Mouse (Mus musculus): Measurements from ENCODE around the gene Wdr45. TPM values are rescaled to one million over a fixed set of nuclear protein-coding genes. Genes with fewer than 3 reads are reported as not detected.
"Not testable (repeated sequence)": the region's sequence is repeated elsewhere in the genome, so short reads cannot be mapped to it uniquely, and the experiment has no call there.

Gene Wdr45
- total RNA-seq, 2 experiments from 2014 or later, result 51.1 to 55.2 TPM

DNA sequence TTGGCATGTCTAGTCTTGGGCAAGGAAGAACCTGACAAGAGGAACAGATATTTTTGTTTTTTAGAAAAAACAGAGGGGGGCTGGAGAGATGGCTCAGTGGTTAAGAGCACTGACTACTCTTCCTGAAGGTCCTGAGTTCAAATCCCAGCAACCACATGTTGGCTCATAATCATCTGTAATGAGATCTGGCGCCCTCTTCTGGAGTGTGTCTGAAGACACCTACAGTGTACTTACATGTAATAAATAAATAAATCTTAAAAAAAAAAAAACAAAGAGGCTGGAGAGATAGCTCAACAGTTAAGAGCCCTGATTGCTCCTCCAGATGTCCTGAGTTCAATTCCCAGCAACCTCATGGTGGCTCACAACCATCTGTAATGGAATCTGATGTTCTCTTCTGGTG lies 1.9 kb downstream of the Wdr45 start:
- DNase-seq (ENCODE audit: extremely low spot score in 1 of 2, low spot score in 1 of 2), result not testable (repeated sequence)

DNA sequence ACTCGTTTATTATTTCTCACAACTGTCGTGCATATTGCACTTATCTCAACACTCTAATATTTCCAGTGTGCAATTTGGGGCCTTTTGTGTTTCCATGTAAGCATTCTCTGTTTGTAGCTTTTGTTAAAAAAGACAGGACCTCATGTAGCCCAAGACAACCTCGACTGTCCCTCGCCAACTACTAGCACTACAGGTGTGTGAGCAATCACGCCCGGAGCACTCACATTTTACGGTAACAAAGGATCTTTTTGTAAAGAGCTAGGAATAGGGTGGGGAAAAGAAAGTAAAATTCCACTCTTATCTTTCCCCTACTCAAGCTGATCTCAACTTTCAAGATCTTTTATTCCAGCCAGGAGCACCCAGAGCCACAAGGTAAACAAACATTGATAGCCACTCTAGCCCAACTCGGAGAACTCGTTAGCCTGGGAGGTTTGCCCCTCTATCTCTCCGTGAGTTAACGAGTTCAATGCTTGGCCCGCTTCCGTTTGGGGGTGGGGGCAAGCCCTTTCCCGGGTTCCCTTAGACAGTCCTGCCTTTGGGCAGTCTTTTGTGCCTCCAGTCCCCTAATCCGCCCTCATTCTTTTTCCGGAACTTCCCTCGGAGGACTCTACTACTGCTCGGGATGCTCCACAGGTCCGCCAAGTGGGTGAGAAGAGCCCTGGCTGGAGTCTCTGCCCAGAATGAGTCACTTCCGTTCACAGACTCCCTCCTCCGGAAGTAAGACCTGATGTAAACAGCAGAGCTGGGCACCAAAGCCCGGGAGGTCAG lies 7.6 kb downstream of the Wdr45 start, which contains the start of gene Gm45208:
Gene Gm45208 (plus strand): TSS at position 732 of the 768 bp plus-strand sequence.
- DNase-seq (ENCODE audit: extremely low spot score in 1 of 2, low spot score in 1 of 2), result peak; percentile 33 to 47

- no peak for DNase-seq (ENCODE audit: extremely low spot score in 1 of 2, low spot score in 1 of 2)
Observed at GRCm38 (mm10) chrX:7722282-7722611, 8.1 kb downstream of the Wdr45 start.

DNA sequence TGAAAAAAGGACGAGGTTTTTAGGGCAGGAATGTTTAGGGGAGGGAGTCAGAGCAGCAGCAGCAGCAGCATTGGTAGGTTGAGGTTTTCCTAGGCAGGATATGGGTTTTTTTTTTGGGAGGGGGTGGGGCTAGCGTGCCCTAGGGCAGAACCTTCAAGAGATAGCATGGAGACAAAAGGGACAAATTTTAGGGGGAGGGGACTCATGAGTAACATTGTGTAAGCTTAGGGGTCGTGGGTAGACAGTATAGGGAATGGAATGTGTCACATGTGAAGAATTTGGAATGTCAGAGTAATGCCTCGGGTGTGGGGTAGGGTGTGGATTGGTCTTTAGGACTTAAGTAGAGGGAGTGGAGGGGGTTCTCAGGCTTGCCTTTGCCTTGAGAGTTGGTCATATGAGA lies 8.6 kb downstream of the Wdr45 start:
- no peak for DNase-seq (ENCODE audit: extremely low spot score in 1 of 2, low spot score in 1 of 2)

DNA sequence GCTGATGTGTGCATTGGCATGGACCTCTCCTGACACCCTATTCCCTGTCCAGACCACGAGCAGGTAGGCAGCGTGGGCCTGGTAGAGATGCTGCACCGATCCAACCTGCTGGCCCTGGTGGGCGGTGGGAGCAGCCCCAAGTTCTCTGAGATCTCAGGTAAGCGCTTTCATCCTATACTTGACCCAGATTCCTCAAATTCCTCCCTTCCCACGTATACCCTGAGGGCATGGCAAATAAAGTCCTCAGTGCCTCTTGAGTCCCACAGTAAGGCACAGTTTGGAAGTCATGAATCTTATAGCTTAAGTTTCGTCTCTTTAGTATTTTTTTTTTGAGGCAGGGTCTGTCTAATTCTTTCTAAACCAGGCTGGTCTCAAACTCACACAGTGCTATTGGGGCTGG lies 10.0 kb downstream of the Wdr45 start:
- no peak for DNase-seq (ENCODE audit: extremely low spot score in 1 of 2, low spot score in 1 of 2)

- no peak for DNase-seq (ENCODE audit: extremely low spot score in 1 of 2, low spot score in 1 of 2)
Observed at GRCm38 (mm10) chrX:7725841-7726240, 11.7 kb downstream of the Wdr45 start.

DNA sequence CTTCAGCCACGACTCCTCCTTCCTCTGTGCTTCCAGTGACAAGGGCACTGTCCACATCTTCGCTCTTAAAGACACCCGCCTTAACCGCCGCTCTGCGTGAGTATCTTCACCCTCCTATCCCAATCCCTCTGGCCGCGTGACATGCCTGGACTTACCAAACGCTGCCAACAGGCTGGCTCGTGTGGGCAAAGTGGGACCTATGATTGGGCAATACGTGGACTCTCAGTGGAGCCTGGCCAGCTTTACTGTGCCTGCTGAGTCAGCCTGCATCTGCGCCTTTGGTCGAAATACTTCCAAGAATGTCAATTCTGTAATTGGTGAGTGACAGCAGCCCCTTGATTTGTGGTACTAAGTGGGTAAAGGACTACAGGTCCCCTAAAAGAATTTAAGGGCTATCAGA lies 13.0 kb downstream of the Wdr45 start:
- no peak for DNase-seq (ENCODE audit: extremely low spot score in 1 of 2, low spot score in 1 of 2)

DNA sequence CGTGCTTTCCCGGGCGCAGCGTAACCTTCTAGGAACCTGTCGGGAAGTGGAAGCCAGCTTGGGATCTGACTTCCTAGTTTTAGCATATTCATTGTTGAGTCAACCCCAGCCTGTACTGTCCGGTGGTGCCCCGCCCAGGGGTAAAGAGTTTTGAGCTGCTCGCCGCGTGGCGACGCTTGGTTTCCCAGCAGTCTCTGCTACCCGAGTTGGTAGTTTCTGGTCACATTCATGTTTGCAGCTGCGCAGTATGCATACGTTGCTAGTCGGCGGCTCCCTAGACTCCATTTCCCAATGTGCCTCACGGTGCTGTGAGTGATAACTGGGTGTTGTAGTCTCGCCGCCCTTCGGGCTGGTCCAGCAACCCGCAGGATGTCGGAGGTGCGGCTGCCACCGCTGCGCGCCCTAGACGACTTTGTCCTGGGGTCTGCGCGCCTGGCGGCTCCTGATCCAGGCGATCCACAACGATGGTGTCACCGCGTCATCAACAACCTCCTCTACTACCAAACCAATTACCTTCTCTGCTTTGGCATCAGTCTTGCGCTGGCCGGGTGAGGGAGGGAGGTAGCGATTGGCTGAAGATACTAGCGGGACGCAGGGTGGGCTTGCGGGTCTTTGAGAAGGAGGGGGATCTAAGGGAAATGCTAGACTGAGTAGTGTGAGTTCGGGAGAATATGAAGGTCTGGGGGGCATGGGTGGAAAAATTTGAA lies 14.2 kb downstream of the Wdr45 start, which contains the start of gene Praf2:
Gene Praf2 (plus strand): TSS at position 225 of the 707 bp plus-strand sequence.
- DNase-seq (ENCODE audit: extremely low spot score in 1 of 2, low spot score in 1 of 2), result peak; percentile 50 to 64

DNA sequence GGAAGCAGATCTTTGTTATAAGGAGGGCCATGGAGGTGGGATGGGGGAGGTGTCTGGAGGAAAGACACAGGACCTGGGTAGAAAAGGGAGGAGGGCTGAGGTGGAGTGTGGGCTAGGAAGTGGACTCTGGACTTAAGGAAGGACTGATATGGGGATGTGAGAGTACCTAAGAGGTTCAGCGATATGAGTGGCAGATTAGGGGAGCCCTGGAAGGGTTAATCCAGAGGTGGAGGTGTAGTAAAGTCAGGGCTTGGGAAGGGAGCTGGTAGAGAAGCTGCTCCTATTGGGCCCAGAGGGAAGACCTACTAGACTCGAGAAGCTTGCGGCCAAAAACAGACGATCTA lies 14.8 kb downstream of the Wdr45 start:
- no peak for DNase-seq (ENCODE audit: extremely low spot score in 1 of 2, low spot score in 1 of 2)

DNA sequence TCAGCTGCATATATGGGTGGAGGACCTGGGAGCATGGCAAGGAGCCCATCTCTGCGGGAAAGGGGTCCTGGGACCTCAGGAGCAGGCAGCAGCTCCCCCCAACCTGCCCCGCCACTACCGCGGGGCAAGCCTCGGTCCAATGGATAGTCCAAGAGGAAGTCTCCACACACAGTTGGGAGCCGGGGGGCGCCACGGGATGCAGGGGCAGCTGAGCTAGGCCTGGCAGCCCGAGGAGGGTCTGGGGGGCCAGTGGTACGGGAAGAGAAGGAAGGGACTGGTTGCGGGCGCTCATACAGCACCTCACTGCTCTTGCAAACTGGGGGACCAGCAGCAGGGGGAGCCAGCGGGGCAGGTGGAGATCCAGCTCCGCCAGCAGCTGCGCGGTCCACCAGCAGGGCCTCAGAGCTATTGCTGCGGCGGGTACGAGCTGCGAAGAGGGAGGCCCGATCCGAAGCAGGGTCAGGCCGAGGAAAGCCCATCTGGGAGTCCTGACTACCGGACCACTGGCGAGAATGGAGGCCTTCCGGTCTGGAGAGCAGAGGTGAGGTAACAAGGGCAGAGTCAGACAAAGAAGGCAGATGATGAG lies 19.5 kb downstream of the Wdr45 start:
- peak; percentile 42 to 72 for DNase-seq (ENCODE audit: extremely low spot score in 1 of 2, low spot score in 1 of 2)

DNA sequence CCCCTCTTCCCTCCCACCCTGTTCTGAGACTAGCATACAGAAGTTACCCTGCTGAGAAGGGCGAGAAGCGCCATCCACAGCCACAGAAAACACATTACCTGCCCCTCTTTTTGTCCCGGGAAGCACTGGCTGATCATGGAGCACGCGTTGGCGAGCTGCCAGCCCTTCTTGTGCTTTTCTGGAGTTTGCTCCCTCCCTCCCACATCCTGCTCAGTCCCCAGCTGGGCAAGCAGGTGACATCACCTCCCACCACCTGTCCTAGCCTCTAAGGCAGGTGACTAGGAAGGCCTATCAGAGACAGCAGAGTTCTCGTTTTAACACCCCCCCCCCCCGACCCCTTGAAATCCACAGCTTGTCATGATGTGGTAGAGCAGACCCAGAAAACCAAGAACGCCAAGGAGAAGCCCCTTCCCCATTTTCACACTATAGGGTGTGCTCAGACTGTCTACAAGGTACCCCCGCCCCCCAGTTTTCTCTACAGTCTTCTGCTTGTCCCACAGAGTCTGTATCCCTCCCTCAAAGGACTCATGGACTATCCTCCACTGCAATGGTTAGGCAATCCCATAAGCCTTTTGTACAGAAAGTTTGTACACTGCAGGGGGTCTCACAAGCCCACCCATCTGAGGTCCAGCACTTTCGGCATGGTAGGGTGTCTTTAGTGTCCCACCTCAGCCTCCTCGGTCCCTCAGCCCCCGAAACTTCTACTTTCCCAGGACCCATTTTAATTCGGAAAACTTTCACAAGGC lies 25.4 kb downstream of the Wdr45 start:
- no peak for DNase-seq (ENCODE audit: extremely low spot score in 1 of 2, low spot score in 1 of 2)

DNA sequence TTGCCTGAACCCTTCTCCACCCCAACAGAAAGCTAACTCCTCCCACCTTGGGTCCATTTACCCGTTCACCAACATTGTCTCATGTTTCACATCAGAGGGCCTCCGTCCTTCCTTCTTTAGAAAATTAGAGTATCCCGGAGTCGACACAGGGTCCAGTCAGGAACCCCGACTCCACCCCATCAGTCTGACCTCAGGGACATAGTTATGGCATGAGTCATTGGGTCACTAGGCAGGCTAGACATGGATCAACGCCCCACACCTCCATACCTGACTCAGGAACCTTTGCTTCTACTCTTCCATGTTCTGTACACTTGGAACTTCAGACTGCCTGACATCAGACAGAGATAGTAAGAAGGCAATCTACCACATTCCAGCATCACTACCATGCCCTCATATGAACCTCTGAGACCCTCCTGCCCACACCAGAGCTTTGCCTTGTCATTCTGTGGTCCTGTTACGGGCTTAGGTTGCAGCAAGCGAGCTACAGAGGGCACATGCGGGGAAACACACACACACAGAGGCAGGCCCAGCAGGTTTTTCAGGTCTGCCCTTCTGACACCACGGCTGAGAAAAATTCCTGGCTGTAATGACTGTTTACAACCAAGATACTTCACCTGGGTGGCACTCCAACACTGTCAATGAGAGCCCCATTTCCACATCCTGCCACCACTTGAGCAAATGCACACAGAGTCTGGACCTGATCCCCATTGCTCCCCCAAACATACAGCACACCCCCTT lies 26.1 kb downstream of the Wdr45 start:
- no peak for DNase-seq (ENCODE audit: extremely low spot score in 1 of 2, low spot score in 1 of 2)

GRCm38 (mm10) chrX:7741103-7741502 lies 27.0 kb downstream of the Wdr45 start:
- no peak for DNase-seq (ENCODE audit: extremely low spot score in 1 of 2, low spot score in 1 of 2)

DNA sequence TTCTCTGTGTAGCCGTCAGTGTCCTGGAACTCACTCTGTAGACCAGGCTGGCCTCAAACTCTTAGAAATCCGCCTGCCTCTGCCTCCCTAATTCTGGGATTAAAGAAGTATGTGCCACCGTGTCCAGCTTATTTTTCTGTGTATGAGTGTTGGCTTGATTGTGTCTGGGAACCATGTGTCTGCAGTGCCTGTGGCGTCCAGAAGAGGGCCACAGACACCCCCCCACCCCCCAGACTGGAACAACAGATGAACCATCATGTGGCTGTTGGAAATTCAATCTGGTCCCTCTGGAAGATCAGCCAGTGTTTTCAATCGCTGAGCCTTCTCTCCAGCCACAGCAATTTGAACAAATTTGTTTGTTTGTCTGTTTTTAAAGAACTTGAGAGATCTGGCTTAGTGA lies 29.3 kb downstream of the Wdr45 start:
- no peak for DNase-seq (ENCODE audit: extremely low spot score in 1 of 2, low spot score in 1 of 2)

DNA sequence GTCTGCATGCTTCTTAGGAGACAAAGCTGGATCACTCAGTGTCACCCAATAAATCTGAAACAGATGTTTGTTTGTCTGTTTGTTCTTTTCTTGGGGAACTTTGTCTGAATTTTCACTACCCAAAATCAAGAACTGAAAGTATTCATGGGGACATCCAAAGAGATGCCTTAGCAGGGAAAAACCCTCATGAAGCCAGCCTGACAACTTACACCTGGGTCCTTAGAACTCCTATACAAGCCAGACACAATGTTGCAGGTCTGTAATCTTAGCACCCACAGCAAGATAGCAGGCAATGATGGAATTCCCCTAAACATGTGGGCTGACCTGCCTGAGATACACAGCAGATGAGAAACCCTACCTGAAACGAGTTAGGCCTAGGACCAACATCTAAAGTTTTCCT lies 30.8 kb downstream of the Wdr45 start:
- no peak for DNase-seq (ENCODE audit: extremely low spot score in 1 of 2, low spot score in 1 of 2)

GRCm38 (mm10) chrX:7745429-7745828 lies 31.3 kb downstream of the Wdr45 start:
- no peak for DNase-seq (ENCODE audit: extremely low spot score in 1 of 2, low spot score in 1 of 2)

DNA sequence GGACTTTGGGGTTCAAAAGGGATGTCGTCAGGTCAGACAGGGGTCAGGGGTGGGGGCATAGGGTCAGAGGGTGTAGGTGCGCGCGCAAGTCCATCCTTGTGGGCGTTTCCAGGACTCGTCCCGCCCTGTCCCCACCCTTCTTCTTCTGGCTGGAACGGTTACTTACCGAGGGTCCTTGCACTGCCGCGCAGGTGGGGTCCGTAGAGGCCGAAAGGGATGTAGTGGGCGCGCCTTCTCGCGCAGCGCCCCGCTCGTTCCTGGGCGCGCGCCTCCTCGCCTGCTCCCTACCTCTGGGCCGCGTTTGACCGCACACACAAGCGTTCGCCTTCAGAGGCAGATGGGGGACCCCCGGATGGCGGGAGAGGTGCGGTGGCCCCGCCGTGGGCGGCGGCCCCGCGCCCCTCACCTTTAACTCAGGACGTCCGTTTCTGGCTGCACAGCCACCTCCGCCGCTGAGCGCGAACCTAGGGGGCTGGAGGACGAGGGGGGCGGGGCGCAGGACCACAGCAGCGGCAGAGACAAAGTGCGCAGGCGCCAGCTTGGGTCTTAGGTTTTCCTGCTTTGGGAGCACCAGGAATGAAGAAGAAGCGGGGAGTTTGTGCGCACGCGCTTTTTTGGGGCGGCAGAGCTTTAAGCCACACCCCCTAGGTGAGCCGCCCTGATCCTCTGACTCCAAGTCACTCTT lies 36.4 kb downstream of the Wdr45 start, which contains the start of gene Ccdc120:
Gene Ccdc120 (minus strand): TSS at position 474 of the 685 bp plus-strand sequence.
- peak in 1 of 2 experiments; percentile 59 for DNase-seq (ENCODE audit: extremely low spot score in 1 of 2, low spot score in 1 of 2)

DNA sequence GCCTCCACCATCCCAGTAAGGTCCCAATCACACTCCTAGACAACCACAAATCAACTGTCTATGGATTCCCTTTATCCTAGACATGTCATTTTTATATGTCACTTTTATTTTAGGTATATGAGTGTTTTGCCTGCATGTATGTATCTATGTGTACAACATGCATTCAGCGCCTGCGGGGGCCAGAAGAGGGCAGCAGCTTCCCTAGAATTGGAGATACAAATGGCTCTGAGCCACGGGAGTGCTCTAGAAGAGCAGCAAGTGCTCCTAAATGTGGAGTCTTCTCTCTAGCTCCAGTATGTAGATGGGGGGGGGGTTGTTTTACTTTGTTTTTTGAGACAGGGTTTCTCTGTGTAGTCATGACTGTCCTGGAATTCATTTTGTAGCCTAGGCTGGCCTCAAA lies 39.5 kb downstream of the Wdr45 start:
- not testable (repeated sequence) for DNase-seq (ENCODE audit: extremely low spot score in 1 of 2, low spot score in 1 of 2)

- DNase-seq (ENCODE audit: extremely low spot score in 1 of 2, low spot score in 1 of 2), result peak; percentile 50 to 64
Observed at GRCm38 (mm10) chrX:7762137-7762920, 48.2 kb downstream of the Wdr45 start, which contains the start of gene Tfe3. Gene Tfe3, plus strand, starts transcription at chrX:7762560.
